Mouse (Mus musculus): ENCODE data around the gene Gatad2a. TPM values are rescaled to one million over a fixed set of nuclear protein-coding genes. Genes with fewer than 3 reads are reported as not detected.

Gatad2a gene
- polyA plus RNA-seq, 1 experiment: 84.5 TPM

- H3K4me3 ChIP-seq (ENCODE audit: control insufficient read depth, insufficient read depth, low read length): peak overlapping the region; percentile 84
- peaks cover 8% of the 10 kb centered on the region for H3K4me1 ChIP-seq (replicated peaks; ENCODE audit: control insufficient read depth, insufficient read depth, low read length)
- no peaks in the 10 kb centered on the region for H3K36me3 ChIP-seq (ENCODE audit: control insufficient read depth, insufficient read depth, low read length)
- no peak for DNase-seq
- no peaks in the 10 kb centered on the region for H3K27me3 ChIP-seq (ENCODE audit: control insufficient read depth, insufficient read depth, low read length)
- WGBS: 65% methylated on average over 5 of the region's 5 CpGs
- no peak overlapping the region for H3K27ac ChIP-seq (ENCODE audit: control insufficient read depth, insufficient read depth, low read length)
- TF ChIP-seq POLR2A (IDR thresholded peaks at IDR 0.05; ENCODE audit: control insufficient read depth, extremely low read depth, insufficient read depth, low read length, poor library complexity) (no peak), CTCF (IDR thresholded peaks at IDR 0.05; ENCODE audit: borderline replicate concordance, control insufficient read depth, extremely low read depth, insufficient read depth, low read length, poor library complexity) (no peak)
Measured at GRCm38 (mm10) chr8:69974806-69975205, 21.4 kb downstream of the Gatad2a start.

- WGBS: 1% methylated on average over 50 of the region's 50 CpGs
- Histone ChIP-seq H3K4me3 (ENCODE audit: control insufficient read depth, insufficient read depth, low read length) (peak overlapping the region; percentile 84), H3K36me3 (ENCODE audit: control insufficient read depth, insufficient read depth, low read length) (no peaks in the 10 kb centered on the region), H3K4me1 (replicated peaks; ENCODE audit: control insufficient read depth, insufficient read depth, low read length) (peaks cover 8% of the 10 kb centered on the region), H3K27me3 (ENCODE audit: control insufficient read depth, insufficient read depth, low read length) (no peaks in the 10 kb centered on the region), H3K27ac (ENCODE audit: control insufficient read depth, insufficient read depth, low read length) (no peak overlapping the region)
- TF ChIP-seq CTCF (IDR thresholded peaks at IDR 0.05; ENCODE audit: borderline replicate concordance, control insufficient read depth, extremely low read depth, insufficient read depth, low read length, poor library complexity) (no peak), POLR2A (IDR thresholded peaks at IDR 0.05; ENCODE audit: control insufficient read depth, extremely low read depth, insufficient read depth, low read length, poor library complexity) (no peak)
- peak; percentile 96 for DNase-seq
Measured at GRCm38 (mm10) chr8:69974194-69974614, 22.0 kb downstream of the Gatad2a start.

GRCm38 (mm10) chr8:69973442-69974161 lies 22.6 kb downstream of the Gatad2a start:
- DNase-seq: peak; percentile 37
- H3K4me3 ChIP-seq (ENCODE audit: control insufficient read depth, insufficient read depth, low read length): peak overlapping the region; percentile 84
- WGBS: 1% methylated on average over 65 of the region's 68 CpGs
- no peak overlapping the region for H3K27ac ChIP-seq (ENCODE audit: control insufficient read depth, insufficient read depth, low read length)
- peak; percentile 23; the same call in 1 of the 2 replicates for TF ChIP-seq CTCF (IDR thresholded peaks at IDR 0.05; ENCODE audit: borderline replicate concordance, control insufficient read depth, extremely low read depth, insufficient read depth, low read length, poor library complexity)
- no peak for TF ChIP-seq POLR2A (IDR thresholded peaks at IDR 0.05; ENCODE audit: control insufficient read depth, extremely low read depth, insufficient read depth, low read length, poor library complexity)
- H3K27me3 ChIP-seq (ENCODE audit: control insufficient read depth, insufficient read depth, low read length): no peaks in the 10 kb centered on the region
- peaks cover 8% of the 10 kb centered on the region for H3K4me1 ChIP-seq (replicated peaks; ENCODE audit: control insufficient read depth, insufficient read depth, low read length)
- H3K36me3 ChIP-seq (ENCODE audit: control insufficient read depth, insufficient read depth, low read length): no peaks in the 10 kb centered on the region

- H3K27me3 ChIP-seq (ENCODE audit: control insufficient read depth, insufficient read depth, low read length): no peaks in the 10 kb centered on the region
- H3K4me3 ChIP-seq (ENCODE audit: control insufficient read depth, insufficient read depth, low read length): peak overlapping the region; percentile 84
- no peak overlapping the region for H3K27ac ChIP-seq (ENCODE audit: control insufficient read depth, insufficient read depth, low read length)
- no peak for DNase-seq
- no peaks in the 10 kb centered on the region for H3K36me3 ChIP-seq (ENCODE audit: control insufficient read depth, insufficient read depth, low read length)
- WGBS: 55% methylated on average over 7 of the region's 7 CpGs
- TF ChIP-seq CTCF (IDR thresholded peaks at IDR 0.05; ENCODE audit: borderline replicate concordance, control insufficient read depth, extremely low read depth, insufficient read depth, low read length, poor library complexity) (no peak), POLR2A (IDR thresholded peaks at IDR 0.05; ENCODE audit: control insufficient read depth, extremely low read depth, insufficient read depth, low read length, poor library complexity) (no peak)
- peaks cover 8% of the 10 kb centered on the region for H3K4me1 ChIP-seq (replicated peaks; ENCODE audit: control insufficient read depth, insufficient read depth, low read length)
Measured at GRCm38 (mm10) chr8:69973063-69973441, 23.1 kb downstream of the Gatad2a start.

GRCm38 (mm10) chr8:69970880-69971279 lies 25.3 kb downstream of the Gatad2a start:
- 85% methylated on average over 2 of the region's 2 CpGs for WGBS
- no peak for DNase-seq
- Histone ChIP-seq H3K4me1 (replicated peaks; ENCODE audit: control insufficient read depth, insufficient read depth, low read length) (peaks cover 10% of the 10 kb centered on the region), H3K36me3 (ENCODE audit: control insufficient read depth, insufficient read depth, low read length) (no peaks in the 10 kb centered on the region), H3K27ac (ENCODE audit: control insufficient read depth, insufficient read depth, low read length) (no peak overlapping the region), H3K27me3 (ENCODE audit: control insufficient read depth, insufficient read depth, low read length) (no peaks in the 10 kb centered on the region), H3K4me3 (ENCODE audit: control insufficient read depth, insufficient read depth, low read length) (no peak overlapping the region)
- no peak for TF ChIP-seq POLR2A (IDR thresholded peaks at IDR 0.05; ENCODE audit: control insufficient read depth, extremely low read depth, insufficient read depth, low read length, poor library complexity)
- no peak for TF ChIP-seq CTCF (IDR thresholded peaks at IDR 0.05; ENCODE audit: borderline replicate concordance, control insufficient read depth, extremely low read depth, insufficient read depth, low read length, poor library complexity)

- H3K27me3 ChIP-seq (ENCODE audit: control insufficient read depth, insufficient read depth, low read length): no peaks in the 10 kb centered on the region
- H3K4me1 ChIP-seq (replicated peaks; ENCODE audit: control insufficient read depth, insufficient read depth, low read length): peaks cover 2% of the 10 kb centered on the region; the same call in 1 of the 2 replicates
- TF ChIP-seq POLR2A (IDR thresholded peaks at IDR 0.05; ENCODE audit: control insufficient read depth, extremely low read depth, insufficient read depth, low read length, poor library complexity) (no peak), CTCF (IDR thresholded peaks at IDR 0.05; ENCODE audit: borderline replicate concordance, control insufficient read depth, extremely low read depth, insufficient read depth, low read length, poor library complexity) (no peak)
- no peaks in the 10 kb centered on the region for H3K36me3 ChIP-seq (ENCODE audit: control insufficient read depth, insufficient read depth, low read length)
- H3K4me3 ChIP-seq (ENCODE audit: control insufficient read depth, insufficient read depth, low read length): no peak overlapping the region
- H3K27ac ChIP-seq (ENCODE audit: control insufficient read depth, insufficient read depth, low read length): no peak overlapping the region
- 31% methylated on average over 4 of the region's 4 CpGs for WGBS
- no peak for DNase-seq
Measured at GRCm38 (mm10) chr8:69967291-69967933, 28.8 kb downstream of the Gatad2a start.

Data from thymus, adult 2 months (tissue).